Mouse (Mus musculus) Muller cell, postnatal 12 days (primary cell): ENCODE measurements around the gene Arid1a.
"Not testable (repeated sequence)": the region's sequence is repeated elsewhere in the genome, so short reads cannot be mapped to it uniquely, and the experiment has no call there.

ENCODE experiments used
- DNase-seq: peaks from one replicate; pipeline ENCODE4 v3.0.0-alpha.2; 2015; ENCODE audit errors: inconsistent ontology term

Arid1a gene

GRCm38 (mm10) chr4:133674331-133674695 is 82.3 kb downstream of the Arid1a start:
- DNase-seq: no peak

DNA sequence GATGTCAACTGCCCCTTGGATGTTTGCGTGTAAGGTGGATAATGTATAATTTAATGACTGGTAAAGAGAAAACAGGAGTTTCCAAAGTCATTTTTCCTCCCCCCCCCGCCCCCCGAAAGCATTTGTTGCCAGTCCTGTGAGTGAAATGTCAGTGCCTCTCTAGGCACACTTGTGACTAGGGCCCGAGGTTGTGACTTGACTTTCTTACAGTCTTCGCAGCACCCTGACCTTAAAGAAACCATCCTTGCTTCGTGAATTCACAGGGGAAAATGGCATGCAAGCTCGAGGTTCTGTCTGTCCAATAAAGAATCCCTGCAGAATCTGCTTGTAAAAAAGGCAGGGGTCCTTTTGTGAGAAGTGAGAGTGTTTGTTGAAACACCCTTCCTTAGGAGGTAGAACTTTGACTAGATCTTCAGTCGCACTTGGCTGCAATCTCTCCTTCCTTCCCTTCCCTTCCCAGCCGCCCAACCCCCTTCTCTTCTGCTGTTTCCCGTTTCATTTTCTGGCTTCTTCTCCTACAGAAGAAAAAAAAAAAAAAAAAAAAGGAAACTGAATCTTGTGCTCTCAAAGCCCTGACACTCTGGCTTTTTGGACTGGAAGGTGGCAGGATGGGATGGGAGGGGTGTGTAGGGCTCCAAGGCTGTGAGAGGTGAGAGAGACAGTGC is 82.8 kb downstream of the Arid1a start:
- no peak for DNase-seq

- peak; percentile 61 for DNase-seq
Measured at GRCm38 (mm10) chr4:133672845-133673647, 83.5 kb downstream of the Arid1a start.

- DNase-seq: peak; percentile 94
Measured at GRCm38 (mm10) chr4:133671881-133672844, 84.4 kb downstream of the Arid1a start, which contains the start of gene Pigv. Gene Pigv (minus strand): TSS chr4:133672647.

DNA sequence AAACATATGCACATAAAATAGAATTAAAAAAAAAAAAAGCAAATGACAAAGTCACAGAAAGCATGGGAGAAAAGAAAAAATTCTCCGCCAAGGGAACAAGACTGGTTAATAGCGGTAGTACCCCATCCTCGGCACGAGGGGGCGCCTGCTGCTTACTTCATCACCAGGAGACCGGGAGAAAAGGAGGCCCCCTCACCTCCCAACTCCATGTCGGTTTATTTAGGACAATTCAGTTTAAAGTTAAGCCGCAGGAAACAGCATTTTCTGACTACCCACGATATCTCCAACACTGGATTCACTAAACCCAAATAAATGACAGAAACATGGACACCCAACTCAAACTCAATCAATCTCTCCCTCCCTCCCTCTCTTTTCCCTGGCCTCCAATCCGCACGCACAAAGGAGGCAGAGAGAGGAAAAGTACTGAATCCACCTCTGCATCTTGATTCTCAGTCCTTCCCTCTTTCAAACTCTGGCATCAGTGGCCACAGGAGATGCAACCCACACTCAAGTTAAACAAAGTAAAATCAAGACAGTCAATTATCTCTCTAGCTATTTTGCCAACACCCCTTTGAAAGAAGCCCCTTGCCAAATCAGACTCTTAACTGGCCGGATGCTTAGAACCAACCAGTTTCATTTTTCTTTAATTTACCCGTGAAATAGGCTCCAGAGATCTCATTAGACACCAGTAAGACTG is 85.2 kb downstream of the Arid1a start:
- peak; percentile 88 for DNase-seq

GRCm38 (mm10) chr4:133669652-133670210 is 86.8 kb downstream of the Arid1a start:
- DNase-seq: no peak

DNA sequence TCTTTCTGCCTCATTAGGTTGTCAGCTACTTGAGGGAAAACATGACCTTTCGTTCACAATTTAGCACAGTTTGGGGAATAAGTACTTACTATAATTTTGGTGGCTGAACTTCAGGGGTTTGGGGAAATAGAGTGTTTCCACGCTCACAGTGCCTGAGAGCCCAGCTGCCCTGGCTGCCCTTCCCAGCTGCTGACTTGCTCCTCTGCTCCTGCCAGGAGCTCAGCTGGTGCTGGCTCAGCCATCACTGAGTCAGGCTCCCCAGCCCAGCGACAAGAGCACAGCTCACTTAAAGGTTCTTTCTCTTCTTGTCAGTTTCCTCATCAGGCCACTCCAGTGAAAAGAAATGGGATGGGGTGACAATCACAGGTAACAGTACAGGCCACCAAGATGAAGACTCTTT is 88.0 kb downstream of the Arid1a start:
- DNase-seq: no peak

GRCm38 (mm10) chr4:133666199-133666598 is 90.4 kb downstream of the Arid1a start:
- DNase-seq: no peak

GRCm38 (mm10) chr4:133665118-133665517 is 91.5 kb downstream of the Arid1a start:
- peak; percentile 27 for DNase-seq

DNA sequence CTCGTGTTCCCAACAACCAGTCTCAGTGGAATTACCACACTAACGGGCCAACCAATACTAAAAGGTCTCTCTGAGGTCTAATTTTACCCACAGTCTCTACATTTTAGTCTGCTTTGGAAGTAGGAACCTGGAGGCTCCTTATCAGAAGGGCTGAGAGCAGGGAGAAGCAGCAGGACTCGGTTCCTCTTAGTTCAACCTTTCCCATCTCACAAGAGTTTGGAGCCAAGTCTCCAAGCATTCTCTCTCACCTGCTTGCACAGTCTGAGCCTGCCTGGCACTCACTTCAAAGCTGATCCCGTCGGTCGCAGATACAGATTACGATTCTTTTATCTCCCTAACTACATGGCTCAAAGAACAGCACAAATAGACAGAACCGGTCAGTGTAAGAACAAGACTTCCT is 93.6 kb downstream of the Arid1a start:
- DNase-seq: no peak

DNA sequence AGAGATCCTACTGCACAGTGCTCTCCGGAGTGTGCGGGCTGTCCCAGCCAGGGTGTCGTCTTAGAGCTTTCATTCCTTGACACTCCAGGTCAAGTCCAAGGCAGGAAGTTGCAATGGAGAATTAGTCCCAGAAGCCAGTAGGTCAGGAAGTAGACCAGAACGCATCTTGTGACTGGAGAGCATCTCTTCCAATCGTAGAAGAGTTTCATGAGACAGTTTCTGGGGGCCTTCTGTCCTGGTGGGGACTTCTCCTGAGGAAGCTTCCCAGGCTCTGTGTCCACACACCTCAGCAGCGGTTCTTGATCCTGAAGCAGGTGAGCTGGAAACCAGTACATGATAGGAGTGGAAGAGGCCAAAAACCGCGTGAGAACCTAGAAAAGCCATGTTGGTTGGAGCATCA is 94.1 kb downstream of the Arid1a start:
- DNase-seq: no peak

- peak; percentile 97 for DNase-seq
Measured at GRCm38 (mm10) chr4:133660193-133661155, 96.1 kb downstream of the Arid1a start.

DNA sequence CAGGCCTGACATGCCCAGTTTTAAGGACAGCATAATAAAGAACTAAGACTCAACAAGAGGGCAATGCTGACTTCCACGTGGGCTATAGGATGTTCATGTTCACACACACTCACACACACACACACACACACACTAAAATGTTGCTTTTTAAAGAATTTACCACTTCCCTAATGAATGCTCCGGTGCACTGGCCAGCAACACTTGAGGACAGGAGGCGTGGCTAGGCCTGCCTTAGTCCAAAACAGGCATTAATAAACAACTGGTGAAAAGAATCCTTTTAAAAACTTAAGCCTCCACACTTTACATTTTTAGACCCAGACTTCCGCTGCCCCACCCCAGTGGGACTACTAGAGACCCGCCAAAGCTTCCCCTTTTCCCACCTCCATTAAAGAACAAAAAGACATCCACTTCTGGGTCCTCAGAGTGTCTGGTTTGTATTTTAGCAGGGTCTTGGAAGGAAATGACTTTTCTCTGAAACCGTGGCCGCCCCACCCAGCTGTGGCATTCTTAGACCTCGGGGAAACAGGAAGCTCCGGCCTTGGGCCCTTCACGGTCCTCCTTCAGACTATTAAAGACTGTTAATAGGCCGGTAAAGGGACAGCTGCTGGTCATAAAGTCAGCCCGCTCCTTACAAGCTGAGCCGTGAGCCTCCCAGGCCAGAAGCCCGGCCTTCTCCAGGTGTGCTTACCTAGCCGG is 96.9 kb downstream of the Arid1a start:
- peak; percentile 16 for DNase-seq

GRCm38 (mm10) chr4:133658729-133659128 is 97.8 kb downstream of the Arid1a start:
- DNase-seq: no peak

DNA sequence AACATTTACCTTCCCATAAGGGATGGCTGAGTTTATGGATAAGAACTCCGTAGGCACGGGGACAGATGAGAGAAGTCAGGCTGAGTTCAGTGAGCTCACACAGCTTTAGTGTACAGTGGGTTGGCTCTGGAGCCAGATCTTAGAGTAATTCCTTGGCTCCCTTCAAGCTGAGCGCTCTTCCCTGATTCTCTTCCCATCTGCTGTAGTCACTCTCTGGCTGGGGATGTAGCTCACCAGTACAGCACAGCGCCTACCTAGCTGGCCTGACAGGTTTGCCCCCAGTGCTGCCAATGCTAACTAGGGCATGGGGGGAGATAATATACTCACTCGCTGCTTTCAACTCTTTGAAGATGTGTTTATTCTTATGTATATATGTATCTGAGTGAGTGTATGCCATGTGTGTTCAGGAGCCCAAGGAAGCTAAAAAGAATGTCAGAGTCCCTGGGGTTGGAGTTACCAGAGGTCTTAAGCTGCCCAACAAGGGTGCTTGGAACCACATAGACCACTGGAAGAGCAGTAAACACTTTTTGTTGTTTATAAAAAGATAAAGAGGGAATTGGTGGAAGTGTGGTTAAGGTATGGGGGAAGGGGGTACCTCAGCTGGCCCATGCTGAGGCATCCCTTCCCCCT is 98.6 kb downstream of the Arid1a start:
- DNase-seq: no peak

GRCm38 (mm10) chr4:133656997-133657396 is 99.6 kb downstream of the Arid1a start:
- DNase-seq: no peak

DNA sequence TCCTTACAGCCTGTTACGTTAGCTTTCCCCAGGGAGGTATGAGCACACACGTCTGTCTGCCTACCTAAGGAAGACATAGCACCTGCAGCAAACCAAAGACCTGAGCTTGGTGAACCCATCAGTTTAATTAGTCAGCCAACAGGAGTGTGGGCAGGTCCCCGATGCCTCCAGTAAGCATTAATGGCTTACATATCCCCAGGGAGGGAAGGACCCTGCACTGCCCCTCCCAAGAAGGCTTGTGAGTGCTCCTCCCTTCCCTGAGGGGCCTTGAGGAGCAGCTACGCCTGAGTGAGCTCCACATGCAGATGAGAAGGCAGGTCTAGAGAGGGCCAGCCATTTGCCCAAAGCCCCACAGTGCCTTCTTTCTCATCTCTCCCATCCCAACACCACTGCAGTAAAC is 100.3 kb downstream of the Arid1a start:
- DNase-seq: no peak

DNA sequence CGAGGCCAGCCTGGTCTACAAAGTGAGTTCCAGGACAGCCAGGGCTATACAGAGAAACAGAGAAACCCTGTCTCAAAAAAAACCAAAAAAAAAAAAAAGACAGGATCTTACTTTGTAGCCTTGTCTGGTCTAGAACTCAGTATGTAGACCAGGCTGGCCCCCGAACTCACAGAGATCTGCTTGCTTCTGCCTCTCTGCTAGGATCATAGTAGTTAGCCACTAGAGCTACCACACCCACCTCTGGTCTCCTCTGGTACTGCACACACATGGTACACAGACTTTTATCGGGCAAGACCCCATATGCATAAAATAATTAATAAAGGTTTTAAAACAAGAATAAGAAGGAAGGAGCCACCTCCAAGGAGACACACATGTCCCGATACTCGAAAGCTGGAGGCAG is 102.5 kb downstream of the Arid1a start:
- DNase-seq: not testable (repeated sequence)

- DNase-seq: no peak
Measured at GRCm38 (mm10) chr4:133652746-133653145, 103.8 kb downstream of the Arid1a start.
